Mouse (Mus musculus): ENCODE data around the gene Kpna2. TPM values are rescaled to one million over a fixed set of nuclear protein-coding genes. Genes with fewer than 3 reads are reported as not detected.
"Not testable (repeated sequence)": the region's sequence is repeated elsewhere in the genome, so short reads cannot be mapped to it uniquely, and the experiment has no call there.

Gene Kpna2
- total RNA-seq, 2 experiments from 2014 or later: 24.1 to 27.6 TPM

DNA sequence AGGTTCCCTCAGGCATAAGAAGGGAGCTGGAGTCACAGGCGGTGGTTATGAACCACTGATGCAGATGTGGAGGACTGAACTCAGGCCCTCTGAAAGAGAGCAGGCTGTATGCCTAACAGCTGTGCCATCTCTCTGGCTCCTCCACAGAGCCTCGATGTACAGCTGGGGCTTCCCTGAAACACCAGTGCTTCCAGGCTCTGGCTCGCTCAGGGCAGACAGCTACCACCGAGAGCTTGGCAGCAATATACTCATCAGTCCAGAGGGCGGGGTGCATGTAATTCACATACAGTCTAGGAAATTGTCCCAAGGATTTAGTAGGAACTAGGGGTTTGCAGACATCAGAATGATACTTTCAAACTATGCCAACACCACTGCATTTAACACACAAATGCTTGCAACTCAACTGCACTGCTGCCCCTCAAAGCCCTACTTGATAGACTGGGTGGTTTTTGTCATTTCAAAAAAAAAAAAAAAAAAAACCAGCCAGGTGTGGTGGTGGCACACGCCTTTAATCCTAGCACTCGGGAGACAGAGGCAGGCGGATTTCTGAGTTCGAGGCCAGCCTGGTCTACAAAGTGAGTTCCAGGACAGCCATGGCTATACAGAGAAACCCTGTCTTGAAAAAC is 13.2 kb downstream of the Kpna2 start:
- DNase-seq: not testable (repeated sequence)

DNA sequence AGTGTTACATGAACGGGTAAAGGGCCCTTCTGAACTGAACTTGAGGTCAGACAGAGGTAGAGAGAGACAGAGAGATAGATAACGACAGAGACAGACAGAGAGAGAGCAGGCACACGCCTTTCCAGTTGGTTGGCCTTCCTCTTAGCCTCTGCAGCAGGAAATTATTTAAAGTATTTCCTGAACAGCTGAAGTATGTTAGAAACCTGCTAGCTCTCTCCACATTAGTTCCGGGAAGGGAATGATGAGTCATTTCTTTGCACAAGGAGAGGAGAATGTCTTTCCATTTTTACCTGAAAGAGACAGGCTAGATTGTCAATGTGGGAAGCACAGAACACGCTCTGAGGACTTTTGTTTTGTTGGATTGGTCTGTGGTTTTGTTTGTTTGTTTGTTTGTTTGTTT is 17.0 kb downstream of the Kpna2 start:
- DNase-seq: no peak

DNA sequence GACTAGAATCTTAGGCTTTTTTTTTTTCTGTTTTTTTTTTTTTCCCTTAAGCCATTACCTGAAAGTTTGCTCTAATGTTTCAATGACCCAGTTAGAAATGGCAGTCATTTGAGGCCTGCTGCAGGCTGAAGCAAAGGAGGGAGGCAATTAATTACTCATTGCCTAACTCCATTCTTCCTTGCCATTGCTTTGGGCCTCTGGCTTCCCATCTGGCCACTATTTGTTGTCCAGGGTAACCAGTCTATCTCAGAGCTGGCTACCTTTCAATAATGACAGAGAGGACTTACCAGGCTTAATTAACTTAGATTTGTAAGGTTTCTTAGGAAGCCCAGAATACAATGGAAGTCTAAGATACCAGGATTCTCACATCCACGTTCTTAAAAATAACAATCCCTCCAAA is 17.6 kb downstream of the Kpna2 start:
- DNase-seq: no peak

DNA sequence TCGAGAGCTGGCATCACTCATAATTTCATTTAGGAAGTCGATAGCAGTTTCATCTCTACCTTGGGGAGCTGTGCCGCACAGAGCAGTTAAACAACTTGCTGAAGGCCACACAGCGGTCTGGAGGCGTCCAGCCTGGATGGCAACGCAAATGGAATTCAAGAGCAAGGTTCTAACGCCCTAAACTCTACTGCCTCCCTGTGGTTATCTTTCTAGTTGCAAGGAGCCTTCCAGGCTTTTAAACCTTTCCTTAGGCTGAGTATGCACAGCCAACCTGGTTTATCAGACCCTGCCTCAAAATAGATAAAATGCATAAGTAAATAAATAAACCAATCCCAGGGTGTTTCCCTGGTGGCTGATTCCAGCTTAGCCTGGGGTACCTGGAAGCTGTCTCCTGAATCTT is 18.9 kb downstream of the Kpna2 start:
- DNase-seq: peak; percentile 42

DNA sequence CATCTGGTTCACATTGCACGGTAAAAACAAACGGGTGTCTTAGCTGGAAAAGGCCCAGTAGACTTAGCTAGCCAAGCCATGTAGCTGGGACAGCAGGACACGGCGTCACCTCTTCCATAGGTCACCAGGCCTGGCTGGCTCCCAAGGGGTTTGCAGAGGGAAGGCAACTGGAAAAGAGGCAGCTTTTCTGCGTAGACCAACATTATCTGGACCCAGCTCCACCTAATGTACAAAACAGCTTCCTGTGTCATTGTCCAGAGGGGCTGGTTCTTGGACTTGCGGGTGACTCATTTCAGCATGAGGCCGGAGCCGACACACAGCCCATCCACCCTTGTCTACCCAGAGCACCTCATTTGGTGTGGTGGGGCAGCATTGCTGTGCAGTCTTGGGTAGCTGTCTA is 23.1 kb downstream of the Kpna2 start:
- peak; percentile 56 for DNase-seq

DNA sequence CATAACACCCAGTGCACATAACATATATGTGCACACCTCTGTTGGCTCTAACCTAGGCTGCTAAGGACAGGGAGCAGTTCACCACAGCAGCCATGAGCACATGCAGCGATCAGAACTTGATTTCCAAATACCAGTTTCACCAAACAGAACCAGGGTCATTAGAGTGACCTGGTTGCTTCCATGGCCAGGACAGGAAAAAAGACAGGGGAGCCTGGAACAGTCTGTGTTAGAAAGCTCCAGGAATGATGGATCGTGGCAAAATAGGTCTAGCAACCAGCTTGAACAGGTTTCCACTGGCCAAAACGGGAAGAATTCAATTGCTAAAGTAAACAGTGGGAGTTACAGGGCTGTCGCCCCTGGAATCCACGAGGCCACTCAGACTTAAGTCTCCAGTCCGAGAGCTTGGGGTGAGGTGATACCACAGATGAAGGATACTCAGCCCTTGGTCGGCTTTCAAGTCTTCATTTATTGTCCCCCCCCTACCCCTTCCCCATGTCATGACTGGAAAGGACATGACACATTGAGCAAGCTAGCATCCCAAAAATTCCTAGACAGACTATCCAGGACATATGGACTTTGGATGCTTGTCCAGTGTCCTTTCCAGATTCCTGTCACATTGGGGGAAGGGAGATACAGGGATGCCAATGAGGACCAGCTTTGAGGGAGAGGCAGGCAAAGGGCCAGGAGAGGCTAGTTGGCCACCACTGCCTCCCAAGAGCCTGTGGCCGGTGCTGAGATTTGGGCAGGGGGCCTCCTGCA is 23.7 kb downstream of the Kpna2 start:
- DNase-seq: no peak

DNA sequence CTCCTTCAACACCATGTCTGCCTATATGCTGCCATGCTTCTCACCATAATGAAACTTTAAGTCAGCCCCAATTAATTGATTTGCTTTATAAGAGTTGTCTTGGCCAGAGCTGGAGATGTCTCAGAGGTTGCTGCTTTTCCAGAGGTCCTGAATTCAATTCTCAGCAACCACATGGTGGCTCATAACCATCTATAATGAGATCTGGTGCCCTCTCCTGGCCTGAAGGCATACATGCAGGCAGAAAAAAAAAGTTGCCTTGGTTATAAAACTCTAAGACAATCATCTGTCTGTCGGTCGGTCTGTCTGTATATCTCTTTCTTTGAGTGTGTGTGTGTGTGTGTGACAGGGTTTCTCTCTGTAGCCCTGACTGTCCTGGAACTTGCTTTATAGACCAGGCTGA is 24.9 kb downstream of the Kpna2 start:
- DNase-seq: no peak

DNA sequence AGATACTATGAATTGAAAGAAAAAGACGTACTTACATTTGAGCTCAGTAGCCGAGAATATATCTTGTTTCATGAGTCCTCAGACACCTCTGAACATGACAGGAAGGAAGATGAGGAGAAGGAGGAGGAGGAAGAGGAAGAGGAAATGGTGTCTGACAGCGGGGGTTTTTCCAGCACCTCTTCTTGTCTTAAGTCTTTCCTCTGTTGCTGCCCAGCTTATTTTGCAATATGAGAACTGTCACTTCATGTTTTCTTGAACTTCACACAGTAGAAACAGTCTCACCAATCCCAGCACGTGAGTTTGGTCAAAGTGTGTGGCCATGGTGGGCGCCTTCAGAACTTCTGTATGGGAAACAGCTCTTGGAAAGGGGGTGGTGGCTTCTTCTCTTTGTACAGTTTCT is 26.3 kb downstream of the Kpna2 start:
- DNase-seq: no peak

DNA sequence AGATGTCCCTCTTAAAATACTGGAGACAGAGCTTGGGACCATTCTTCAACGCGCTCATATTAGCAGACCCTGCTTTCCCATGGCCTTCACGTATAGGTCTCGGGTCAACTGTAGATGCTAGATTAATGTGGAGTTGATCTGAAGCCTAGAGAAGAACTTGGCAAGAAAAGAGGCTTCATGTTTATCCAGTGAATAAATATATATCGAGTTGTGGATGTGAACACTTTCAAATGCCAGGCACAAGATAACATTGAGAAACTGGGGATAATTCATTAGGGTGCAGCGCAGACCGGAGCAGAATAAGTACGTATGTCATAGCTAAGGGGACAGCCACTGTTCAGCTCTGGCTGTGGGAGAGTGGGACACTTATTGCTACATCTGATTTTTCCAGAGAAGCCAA is 29.5 kb downstream of the Kpna2 start:
- DNase-seq: no peak

DNA sequence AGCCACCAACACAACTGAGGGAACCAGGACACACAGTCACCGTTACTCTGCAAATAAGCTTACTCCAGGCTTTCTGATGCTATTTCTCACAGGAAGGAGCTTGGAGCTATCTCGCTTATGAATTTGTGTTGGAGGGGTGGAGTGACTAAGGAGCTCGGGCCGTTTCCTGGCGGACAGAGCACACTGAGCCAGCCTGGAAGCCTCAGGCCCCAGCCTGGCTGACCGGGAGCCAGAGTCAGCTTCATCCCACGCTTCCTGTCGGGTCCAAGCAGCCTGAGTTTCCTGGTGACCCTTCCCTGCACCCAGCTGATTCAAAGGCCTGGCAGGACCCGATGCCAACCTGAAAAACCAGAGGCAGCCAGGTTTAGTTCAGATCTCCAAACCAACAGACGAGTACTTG is 31.7 kb downstream of the Kpna2 start:
- DNase-seq: peak; percentile 29

DNA sequence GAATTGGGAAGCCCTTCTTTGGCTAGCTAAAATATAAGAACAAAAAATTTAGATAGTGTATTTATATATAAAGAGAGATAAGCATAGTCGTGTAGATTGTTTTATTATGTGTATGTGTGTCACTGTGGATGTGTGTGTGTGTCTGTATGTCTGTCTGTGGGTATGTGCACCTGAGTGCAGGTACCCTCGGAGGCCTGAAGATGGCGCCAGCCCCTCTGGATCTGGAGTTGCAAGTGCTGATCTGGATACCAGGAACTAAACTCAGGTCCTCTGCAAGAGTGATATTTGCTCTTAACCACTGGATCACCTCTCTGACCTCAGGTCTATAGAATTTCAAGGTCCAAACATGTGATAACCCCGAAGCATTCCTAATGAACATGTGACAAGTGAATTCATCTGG is 33.5 kb downstream of the Kpna2 start:
- no peak for DNase-seq

DNA sequence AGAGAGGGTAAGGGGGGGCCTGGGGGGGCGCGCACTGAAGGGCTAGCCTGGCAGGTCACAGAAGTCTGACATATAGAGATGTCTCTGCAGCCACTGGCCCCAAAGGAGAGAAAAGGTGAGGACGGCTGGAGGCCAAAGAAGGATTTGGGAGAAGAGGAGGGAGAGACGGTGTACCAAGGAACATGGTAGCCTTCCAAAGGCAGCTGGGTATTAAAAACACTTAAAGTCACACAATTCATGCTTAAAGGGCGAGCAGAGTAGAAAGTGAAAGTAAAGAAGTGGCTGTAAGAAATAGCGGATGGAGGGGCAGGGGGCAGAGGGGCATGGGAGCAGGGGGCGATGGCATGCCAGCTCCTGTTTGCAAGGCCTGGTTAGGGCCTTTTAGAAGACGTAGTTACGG is 37.0 kb downstream of the Kpna2 start:
- no peak for DNase-seq

DNA sequence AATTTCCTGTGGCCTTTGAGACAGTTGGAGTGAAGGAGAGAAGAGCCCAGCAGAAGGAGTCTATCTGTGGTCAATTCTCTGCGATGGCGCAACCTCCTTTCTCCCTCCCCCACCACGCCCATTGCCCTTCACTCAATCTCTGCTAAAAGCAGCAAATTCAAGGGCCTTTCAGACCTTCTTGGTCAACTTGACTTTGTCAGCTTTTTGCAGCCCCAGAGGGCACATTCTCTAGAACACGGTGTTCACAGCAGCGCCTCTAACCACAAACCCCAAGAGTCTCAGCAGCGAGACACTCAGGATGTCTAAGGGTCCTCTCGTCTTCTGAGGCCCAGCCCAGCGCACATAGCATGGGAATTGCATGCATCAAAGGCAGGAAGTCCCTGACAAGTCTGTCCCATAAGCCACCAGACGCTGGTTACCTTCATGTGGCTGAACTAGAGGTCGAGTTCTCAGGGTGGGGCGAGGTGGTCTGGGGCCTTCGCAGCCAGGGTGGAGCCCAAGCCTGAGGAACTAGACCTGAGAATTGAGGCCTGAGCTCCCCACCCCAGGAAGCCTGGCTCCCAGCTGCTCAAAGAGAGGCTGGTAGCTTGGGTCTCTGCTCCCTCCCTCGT is 37.8 kb downstream of the Kpna2 start:
- no peak for DNase-seq

DNA sequence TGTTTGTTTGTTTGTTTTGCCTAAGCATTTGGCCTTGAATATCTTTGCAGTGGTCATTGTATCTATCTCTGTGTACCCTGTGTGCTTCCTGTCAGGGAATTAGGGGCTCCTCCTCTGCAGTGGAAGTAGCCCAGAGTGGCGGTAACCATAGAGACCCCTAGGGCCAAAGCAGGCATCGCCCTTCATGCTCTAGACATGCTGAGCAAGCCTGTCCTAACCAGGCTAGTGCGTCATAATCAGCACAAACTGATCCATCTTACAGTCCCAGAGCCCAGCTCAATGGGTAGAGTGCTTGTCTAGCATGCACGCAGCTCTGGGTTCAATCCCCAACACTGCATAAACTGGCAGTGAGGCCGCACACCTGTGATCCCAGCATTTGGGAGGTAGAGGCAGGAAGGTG is 40.2 kb downstream of the Kpna2 start:
- no peak for DNase-seq

DNA sequence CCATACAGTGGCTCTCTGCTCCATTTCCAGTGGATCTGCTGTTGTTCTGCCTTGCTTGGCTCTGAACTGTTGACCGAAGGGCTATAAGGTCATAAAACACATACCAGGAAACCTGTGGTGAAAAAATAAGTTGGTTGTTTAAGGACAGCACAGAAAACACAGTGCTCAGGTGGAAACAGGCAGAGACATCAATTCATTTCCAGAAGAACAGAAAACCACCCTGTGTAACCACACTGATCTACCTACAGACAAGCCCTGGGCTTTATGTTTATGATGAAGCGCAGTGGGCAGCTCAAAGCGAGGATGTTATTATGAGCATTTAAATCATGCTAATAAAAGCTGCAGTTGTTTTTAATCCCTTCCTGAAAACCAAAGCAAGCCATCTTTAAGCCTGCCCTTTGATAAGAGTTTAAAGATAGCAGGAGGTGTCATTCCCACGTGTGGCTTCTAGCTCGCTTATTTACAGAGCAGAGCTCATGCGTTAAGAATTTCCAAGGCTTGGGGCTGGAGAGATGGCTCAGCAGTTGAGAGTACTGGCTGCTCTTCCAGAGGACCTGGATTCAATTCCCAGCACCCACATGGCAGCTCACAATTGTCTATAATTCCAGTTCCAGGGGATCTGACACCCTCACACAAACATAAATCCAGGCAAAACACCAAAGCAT is 40.8 kb downstream of the Kpna2 start:
- no peak for DNase-seq

DNA sequence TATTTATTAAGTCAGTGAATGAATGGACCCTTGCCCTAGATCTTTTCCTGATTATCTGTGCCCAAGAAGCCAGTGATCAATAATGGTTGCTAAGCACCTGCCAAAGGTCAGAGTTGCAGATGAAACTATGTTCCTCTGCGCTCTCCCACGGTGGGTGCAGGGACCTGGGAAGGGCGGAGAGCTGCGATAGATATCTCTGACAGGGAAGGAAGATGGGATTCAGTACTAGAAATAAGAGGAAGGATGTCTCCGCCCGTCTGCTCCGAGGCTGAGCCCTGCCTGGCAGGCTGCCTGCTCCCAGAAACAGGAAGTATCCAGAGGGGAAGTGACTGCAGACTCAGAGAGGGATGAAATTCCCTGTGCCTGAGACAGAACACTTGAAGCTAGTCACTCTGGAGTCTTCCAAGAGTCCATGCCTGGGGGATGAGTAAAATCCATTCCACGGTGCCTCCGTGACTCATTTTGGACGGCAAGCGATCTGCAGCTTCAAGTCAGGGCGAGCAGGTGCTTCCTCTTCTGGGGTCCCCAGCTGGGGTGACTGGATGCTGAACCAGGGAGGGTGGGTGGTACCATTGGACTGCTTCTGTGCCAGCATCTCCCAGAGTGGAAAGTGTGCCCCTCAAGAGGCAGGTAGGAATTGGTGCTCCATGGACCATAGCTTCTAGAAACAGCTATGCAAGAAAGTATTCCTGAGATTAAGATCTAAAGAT is 41.9 kb downstream of the Kpna2 start:
- DNase-seq: peak; percentile 72

DNA sequence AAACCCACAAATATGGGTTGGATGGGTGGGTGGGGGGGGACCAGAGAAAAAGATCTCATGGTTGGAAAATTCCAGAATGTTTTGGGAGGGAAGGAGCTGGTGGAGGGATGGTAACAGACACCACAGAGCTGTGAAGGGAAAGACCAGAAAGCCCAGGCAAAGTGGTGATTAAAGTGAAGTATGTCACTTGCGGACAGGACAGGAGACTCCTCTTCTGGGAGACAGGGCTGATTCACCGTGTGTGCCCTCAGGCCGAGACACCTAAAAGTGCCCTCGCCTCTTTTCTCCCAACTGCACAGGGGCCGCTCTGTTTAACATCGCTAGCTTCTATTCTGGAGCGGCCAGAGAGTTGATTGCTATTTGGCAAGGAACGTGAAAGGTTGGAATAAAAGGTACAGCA is 44.8 kb downstream of the Kpna2 start:
- DNase-seq: no peak

DNA sequence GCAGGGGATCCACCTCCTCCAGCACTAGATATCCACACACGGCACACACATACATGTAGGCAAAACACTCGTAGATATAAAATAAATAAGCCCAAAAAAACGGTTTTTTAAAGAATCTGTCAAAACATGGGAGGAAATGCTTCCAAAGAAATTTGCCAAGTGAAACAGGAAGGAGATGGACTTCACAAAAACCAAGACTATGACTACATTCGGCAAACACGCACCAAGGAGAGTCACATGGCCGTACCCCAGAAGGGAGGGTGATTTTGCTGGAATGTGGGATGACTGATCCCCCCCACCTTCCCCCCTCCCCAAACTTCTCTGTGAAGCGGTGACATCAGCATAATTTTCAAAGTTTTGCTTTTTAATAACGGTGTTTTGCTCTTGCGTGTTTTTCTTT is 45.2 kb downstream of the Kpna2 start:
- DNase-seq: no peak

Measured in gastrocnemius, postnatal 10 days (tissue).